Mouse (Mus musculus) embryo, embryonic 9.5 days (tissue): ENCODE measurements at regions not wholly inside any gene's neighbourhood (a gene's known extent, or its start where the extent isn't known, plus 50 kb on each side); places are given as distances from the start of the nearest gene placed in this dataset.
A peak's percentile ranks its signal among the peaks of the same experiment; 100 is the strongest.

Source experiments
- DNase-seq: peaks from one replicate; pipeline ENCODE4 v3.0.0-alpha.2; 2017; ENCODE audit errors: extremely low spot score

GRCm38 (mm10) chr5:138875180-138876076 lies 55.5 kb downstream of the Gm5294 start:
- DNase-seq = peak; percentile 32

GRCm38 (mm10) chr5:138881649-138882226 lies 61.9 kb downstream of the Gm5294 start:
- no peak for DNase-seq

DNA sequence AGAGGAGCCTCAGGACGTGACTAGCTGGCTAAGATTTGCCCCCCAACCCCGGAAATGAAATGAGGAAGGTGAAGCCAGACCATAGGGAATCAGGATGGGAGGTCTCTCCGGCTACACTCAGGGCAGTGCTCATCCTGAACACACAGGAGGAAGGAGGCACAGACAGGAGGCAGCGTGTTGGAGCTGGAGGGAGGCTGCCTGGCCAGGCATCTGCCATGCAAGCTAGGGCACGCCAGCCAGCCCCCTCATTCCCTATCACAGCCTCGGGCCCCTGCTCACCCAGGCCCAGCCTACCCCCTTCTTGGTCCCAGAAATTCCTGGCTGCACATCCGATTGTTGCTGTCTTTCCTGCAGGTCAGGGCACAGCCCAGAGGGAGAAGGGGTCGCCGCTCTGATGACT lies 63.7 kb downstream of the Gm5294 start:
- no peak for DNase-seq

DNA sequence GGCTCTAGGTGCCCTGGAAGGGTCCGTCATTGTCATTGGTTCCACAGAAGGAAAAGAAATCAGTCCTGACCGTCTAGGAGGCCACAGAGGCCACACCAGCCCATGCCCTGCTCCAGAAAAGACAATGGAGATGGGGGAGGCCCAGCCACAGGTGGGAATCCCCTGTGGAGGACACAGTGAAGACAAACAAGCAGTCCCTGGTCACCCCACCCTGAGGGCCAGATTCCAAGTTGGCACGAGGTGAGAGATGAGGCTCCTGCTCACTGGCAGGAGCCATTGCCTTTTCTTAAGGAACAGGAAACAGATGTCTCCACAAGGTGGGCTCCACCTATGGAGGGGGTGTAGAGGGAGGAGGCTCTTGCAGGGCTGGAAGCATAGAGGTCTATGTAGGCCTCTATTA lies 66.0 kb downstream of the Gm5294 start:
- DNase-seq = no peak

DNA sequence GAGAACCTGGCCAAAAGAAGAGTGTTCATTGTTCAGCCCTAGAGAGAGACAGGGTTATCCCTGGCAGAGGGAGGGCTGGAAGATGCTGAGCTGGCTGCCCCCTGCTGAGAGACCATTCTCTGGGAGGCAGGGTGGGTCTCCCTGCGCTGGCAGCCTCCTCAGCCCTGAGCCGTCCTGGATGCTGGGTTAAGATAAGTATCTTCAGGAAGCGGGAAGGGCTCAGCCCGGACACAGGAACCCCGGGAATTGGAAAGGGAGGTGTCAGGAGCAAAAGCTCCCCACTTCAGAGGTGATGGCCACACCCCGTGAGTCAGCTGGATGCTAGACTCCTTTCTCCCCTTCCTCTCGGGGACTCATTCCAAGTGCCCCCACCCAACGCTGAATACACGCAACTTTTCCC lies 68.9 kb downstream of the Gm5294 start:
- DNase-seq = no peak

DNA sequence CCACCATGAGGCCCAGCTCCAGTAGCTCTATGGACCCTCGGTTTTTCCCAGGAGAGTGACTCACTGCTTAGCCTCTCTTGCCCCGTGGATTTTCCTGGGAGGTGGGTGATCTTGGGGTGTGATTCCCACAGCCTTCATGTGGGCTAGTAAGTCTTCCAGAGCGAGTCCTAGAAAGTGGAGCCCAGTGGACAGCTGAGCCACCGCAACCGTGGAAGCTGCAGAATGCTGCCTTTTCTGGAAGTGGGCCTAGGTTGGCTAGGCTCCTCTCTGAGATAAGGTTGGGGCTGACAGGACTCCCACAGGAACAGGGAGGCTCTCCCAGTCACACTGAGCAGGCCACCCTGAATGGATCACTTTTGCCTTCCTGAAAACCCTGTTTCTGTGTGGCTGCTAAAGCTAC lies 69.9 kb downstream of the Gm5294 start:
- DNase-seq = no peak

- no peak for DNase-seq
Measured at GRCm38 (mm10) chr5:138894496-138894895, 74.6 kb downstream of the Gm5294 start.

DNA sequence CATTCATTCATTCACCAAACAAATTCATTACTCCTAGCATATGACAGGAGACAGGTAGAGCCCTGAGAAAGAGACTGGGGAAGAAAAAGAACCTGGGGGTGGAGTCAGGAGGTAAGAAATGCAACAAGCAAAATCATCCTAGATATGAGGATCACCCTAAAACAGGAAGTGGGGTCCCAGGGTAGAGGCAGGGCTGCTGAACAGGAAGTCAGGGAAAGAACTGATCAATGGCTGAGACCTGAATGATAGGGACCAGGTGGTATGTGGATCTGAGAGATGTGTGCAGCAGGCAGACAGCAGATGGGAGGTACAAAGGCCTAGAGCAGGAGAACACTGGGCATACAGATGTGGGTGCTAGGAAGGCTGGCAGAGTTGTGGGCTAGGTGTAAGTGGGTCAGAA lies 77.4 kb downstream of the Gm5294 start:
- no peak for DNase-seq

GRCm38 (mm10) chr5:138898440-138898839 lies 78.6 kb downstream of the Gm5294 start:
- peak; percentile 25 for DNase-seq

DNA sequence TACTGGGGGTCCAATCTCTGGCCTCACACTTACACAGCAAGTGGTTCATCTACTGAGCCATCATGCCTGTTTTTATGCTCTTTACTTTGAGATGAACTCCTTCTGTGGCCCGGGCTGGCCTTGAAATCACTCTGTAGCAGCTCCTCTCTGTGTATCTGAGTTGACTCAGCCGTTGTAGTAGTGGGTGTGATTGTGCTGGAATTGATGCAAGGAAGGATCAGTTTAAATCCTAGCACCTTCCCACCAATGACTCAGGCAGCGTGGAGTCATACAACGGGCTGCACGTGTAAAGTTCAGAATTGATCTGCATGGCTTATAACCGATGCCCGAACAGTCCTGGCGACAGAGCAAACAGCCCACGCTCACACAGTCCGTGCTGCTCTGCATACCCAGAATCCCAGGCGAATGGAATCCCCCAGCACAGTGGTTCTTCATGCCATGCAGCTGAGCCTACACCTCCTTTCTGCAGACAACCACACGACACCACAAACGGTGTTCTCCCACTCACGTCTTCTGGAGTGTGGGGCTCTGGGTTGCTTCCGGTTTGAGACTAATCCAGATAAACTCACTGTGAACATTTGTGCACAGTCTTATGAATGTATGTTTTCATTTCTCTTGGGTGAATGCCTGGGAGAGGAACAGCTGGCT lies 81.2 kb downstream of the Gm5294 start:
- DNase-seq = no peak

DNA sequence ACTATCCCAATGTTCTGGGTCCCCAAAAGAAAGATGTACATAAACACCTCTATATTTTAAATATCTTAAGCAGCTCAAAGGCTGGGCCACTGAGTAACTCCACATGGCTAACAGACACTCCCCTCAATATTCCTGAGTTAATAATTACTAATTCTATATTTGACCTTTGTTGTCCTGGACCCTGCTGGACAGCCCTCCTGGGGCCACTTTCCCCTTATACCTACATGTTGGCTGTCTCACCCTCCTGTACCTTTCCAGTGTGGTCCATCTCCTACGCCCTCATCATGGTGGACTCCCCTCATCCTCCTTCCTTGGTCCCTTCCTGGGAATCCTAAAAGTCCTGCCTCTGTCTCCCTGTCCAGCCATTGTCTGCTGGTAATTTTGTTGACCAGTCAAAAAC lies 82.4 kb downstream of the Gm5294 start:
- DNase-seq = no peak

DNA sequence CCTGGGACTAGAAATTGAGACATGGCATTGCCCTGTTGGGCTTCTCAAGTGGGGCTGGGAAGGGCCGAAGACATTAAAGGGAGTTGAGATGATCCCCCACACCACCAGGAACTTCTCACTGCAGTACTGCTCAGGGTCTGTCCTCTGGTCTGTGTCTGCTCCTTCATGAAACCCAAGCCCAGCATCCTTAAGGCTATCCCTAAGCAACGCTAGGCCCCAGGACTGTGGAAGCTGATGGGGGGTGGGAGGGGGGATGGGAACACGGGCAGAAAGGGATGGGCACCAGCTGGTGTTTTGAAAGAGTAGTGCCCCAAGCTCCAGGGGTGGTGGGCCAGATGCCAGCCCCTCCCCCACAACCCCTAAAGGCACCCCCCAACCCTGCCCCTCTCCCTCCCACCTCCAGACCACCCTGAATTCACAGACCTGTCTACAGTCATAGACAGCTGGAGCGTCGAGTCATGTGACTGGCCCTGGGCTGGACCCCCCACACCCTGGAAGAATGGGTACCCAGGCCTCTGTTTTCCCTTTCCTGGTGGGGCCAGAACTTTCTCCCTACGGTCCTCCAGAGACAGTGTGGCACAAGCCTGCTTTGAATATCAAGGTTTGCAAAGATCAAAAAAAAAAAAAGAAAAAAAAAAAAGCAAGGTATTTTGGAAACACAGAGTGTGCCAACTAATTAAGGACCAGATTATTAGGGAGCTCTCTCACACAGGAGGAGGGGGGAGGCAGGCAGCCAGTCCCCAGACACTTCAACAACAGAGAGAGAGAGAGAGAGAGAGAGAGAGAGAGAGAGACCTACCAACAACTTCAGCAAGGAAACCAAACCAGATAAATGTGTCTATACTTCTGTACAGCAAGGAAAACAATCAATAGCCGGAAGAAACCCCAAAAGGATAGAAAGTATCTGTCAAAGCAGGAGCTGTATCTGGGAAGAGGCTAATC lies 85.1 kb downstream of the Pdgfa start:
- no peak for DNase-seq

- DNase-seq = no peak
Measured at GRCm38 (mm10) chr5:138912711-138913105, 84.5 kb downstream of the Pdgfa start.

DNA sequence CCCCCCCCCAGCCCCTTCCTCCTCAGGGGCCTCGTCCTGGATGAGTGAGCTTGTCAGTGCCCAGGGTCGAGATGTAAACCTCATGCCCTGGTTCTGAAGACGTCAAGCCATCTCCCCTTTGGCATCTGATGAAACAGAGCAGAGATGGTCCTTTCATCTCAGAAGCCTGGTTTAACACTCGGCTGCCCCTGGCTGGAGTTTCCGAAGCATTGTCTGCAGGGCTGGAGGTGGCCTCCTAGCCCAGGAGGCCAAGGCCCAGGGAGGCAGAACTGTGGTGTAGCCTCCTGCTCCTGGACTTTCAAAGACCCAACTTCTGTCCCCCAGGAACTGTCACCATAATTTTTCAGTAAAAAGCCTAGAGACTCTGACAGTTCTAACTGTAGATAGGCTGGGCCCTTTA lies 82.1 kb downstream of the Pdgfa start:
- no peak for DNase-seq

DNA sequence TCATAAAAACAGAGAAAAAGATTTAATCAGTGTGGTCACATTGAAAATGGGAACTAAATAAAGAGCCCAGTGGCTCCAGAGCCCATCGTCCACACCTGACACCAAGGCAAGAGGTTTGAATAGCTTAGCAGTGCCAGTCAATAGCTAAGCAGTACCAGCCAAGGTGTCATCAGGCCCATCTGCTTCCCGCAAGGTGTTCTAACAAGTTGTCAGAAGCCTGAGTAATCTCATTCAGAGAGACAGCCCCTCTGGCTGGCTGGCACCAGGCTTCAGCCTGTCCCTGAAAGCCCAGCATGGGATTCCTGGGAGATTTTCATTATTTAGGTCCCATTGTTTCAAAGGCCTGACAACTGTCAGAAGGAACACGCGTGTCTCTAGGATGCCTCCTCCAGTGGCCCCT lies 81.7 kb downstream of the Pdgfa start:
- no peak for DNase-seq

GRCm38 (mm10) chr5:138920156-138920845 lies 76.9 kb downstream of the Pdgfa start:
- no peak for DNase-seq

DNA sequence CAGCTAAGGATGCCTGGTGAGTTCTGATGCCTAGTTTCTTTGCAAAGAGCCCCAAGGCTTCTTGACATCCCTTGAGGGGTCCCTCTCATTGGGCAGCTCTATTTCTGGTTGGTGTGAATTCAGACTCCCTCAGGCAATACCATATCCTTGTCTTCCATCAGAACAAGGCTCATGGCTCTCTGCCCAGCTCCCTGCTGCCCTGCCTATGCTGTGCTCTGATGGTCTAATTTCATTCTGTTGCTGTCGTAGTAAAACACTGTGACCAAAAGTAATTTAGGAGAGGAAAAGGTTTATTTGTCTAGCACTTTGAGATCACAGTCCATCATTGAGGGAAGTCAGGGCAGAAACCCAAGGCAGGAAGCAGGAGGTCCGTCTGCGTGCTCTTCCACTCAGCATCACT lies 75.1 kb downstream of the Pdgfa start:
- DNase-seq = no peak
